Mouse (Mus musculus) C2C12 (cell line): ENCODE measurements around the gene Cfap161.

Experiments used
- CEBPB ChIP-seq: IDR thresholded peaks from one replicate; pipeline ENCODE4 v1.6.1; 2011; ENCODE audit warnings: low read depth, mild to moderate bottlenecking, control low read depth, moderate library complexity
- CTCF ChIP-seq: IDR thresholded peaks from one replicate; pipeline ENCODE4 v1.5.1; 2011; ENCODE audit not compliant: control insufficient read depth, insufficient read depth, insufficient read length
- FOSL1 ChIP-seq: IDR thresholded peaks from one replicate; pipeline ENCODE4 v1.8.0; 2011; ENCODE audit warnings: mild to moderate bottlenecking, low read length; ENCODE audit not compliant: poor library complexity, insufficient read depth, severe bottlenecking
- MAX ChIP-seq: IDR thresholded peaks from one replicate; pipeline ENCODE4 v1.6.1; 2011; ENCODE audit warnings: mild to moderate bottlenecking, control low read depth
- MYOD1 ChIP-seq: IDR thresholded peaks from one replicate; pipeline ENCODE4 v1.6.1; 2011; ENCODE audit warnings: low read depth; ENCODE audit not compliant: control insufficient read depth, insufficient read length
- MYOG ChIP-seq: IDR thresholded peaks from one replicate; pipeline ENCODE4 v1.6.1; 2011; ENCODE audit not compliant: control insufficient read depth, insufficient read length; ENCODE audit errors: extremely low read depth
- USF1 ChIP-seq: IDR thresholded peaks from one replicate; pipeline ENCODE4 v1.6.1; 2011; ENCODE audit warnings: low read depth, mild to moderate bottlenecking, control low read depth, moderate library complexity

- TF ChIP-seq MYOG = no peak
- no peak for TF ChIP-seq CTCF
- no peak for TF ChIP-seq MYOD1
- no peak for TF ChIP-seq USF1
- TF ChIP-seq MAX = no peak
- TF ChIP-seq CEBPB = no peak
- TF ChIP-seq FOSL1 = no peak
These were observed 55.8 kb downstream of the Cfap161 start for GRCm38 (mm10) chr7:83738623-83739462.
